Mouse (Mus musculus) liver (tissue): ENCODE data around the gene Brsk2.

Experiments
- DNase-seq: peaks from one replicate; pipeline ENCODE4 v3.0.0-alpha.2; 2020; ENCODE audit warnings: mixed read lengths

Brsk2 gene

DNA sequence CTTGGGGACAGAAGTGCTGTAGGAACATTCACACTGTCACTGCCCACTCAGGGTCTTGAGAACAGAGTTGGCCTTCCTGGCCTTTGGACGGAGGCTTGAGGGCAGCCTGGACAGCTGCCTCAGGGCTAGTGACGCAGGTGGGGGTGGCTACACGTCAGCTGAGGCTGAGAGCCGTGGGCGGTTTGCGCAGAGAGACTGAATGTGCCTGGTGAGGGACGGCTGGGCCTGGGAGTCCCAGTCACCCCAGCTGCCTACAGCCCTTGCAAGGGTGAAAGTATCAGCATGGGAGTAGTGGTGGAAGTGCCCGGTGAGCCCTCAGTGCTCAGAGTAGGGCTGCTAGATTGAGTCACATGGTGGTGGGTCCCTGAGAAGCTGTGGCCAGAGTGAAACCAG is 6.6 kb downstream of the Brsk2 start:
- no peak for DNase-seq

- DNase-seq = no peak
These were observed 8.0 kb downstream of the Brsk2 start for GRCm38 (mm10) chr7:141957524-141958051.

- no peak for DNase-seq
These were observed 8.7 kb downstream of the Brsk2 start for GRCm38 (mm10) chr7:141958211-141958610.

DNA sequence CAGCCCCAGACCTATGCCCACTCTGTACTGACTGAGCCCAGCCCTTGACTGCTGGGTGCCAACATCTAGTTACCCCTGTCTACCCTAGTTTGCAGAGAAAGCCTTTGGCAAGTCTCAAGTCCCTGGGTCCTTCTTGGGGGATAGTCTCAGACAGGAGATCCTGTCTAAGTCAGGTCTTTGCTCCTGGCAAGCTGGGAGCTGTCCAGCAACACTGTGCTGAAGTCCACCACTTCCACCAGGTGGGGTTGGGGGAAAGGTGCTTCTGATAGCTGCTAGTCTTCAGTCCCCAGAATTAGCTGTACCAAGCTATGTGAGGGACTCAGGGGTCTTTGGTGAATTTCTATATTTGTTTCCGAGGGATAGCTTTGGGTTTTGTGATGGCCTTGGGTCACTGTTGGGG is 9.6 kb downstream of the Brsk2 start:
- DNase-seq = no peak

GRCm38 (mm10) chr7:141960926-141961325 is 11.4 kb downstream of the Brsk2 start:
- no peak for DNase-seq

DNA sequence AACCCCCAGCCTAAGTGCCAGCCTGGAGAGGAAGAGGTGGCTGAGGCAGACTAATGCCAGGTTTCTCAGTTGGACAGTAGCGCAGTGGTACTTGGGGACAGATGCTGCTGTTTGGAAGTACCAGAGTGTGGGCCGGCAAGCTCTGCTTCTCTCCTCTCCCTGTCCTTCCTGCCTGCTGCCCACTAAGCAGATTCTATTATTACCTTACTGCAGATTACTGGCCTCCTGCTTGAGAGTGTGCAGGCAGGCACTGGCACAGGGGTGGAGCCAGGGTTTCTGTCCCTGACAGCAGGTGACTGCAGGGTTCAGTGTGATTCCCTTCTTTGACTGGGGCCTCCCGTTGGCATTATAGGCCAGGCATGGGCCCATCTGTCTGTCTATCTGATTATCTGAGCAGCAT is 11.9 kb downstream of the Brsk2 start:
- no peak for DNase-seq

GRCm38 (mm10) chr7:141962521-141962920 is 13.0 kb downstream of the Brsk2 start:
- no peak for DNase-seq

DNA sequence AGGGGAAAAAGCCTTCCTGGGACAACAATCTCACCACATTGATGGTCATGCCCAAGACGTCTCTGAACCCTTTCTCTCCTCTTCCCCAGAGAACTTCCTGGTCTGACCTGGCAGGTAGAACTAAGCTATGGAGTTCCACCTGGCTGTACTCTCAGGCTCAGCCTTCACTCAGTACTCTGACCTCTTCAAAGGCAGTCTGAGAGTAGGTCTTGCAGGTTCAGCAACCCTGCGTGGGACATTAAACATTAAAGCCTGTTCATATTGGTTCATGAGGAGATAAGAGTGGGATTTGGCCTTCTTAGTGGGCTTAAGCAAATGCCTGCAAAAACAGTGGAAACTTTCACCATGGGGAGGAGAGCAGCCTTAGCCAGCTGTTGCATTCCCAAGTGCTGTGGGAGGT is 16.7 kb downstream of the Brsk2 start:
- DNase-seq = no peak

DNA sequence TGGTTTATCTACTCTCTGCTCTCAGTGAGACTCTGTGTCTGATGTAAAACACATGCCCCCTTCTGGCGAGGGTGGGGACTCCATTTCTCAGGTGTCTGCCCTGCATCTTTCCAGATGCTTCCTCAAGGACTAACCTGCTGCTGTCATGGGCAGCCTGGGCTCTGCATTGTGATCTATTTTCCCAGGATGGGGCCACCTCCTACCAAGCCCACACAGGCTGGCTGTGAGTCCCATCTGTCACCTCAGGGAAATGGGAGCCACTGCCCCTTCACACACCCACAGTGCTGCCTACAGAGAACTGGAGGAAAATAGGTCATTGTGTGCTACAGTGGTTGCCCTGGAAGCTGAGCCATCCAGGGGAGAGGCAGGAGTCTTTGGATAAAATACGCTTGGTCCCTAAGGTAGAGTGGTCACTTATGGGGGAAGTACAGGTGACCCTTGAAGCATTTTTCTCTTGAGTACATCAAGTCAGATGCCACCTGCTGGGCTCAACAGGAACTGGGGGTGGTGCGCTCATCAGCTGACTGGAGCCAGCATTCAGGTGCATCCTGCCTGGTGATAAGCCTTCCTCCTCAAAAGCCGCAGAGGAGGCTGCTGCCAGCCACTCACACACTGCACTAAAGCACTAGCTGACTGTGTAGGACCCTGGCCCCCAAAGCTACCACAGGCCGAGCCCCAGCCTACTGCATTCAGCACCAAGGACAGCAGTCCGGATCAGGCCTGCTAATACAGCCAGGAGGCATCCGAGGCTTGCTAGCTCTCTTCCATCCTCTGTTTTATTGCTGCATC is 23.5 kb downstream of the Brsk2 start:
- peak; percentile 36 for DNase-seq

DNA sequence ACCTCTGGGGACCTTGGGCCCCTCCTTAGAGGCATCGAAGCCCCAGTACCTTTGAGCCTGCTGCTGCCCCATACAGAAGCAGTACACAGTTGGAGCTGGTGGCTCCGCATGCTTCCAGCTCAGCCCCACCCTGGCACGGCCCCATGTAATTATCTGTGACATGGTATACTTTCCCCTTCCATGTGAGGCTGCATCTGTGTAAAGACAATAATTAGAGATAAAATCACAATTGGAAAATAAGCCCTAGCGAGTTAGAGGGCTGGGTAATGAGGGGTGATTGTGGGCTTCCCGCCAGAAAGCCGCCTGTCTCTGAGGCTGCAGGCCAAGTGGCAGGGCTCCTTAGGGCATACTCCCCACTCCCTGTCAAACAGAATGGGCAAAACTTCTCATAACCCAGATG is 28.5 kb downstream of the Brsk2 start:
- DNase-seq = no peak

DNA sequence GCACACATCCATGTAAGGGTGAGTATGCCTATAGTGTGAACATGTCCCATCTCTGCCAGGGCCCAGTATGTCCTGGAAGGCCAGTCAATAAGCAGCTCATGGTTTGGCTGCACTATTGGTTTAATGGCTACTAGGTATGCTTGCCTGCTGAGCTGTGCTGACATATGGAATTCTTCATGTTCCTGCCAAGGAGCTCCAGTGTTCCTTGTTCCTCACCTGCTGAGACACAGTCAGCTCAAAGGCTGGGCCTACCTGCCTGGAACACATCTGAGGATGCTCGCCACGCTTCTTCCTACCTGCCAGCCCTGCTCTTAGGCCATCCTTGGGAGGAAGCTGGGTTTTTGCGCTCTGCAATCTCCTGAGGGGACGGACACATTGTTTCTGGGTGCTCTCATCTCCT is 29.7 kb downstream of the Brsk2 start:
- DNase-seq = no peak

DNA sequence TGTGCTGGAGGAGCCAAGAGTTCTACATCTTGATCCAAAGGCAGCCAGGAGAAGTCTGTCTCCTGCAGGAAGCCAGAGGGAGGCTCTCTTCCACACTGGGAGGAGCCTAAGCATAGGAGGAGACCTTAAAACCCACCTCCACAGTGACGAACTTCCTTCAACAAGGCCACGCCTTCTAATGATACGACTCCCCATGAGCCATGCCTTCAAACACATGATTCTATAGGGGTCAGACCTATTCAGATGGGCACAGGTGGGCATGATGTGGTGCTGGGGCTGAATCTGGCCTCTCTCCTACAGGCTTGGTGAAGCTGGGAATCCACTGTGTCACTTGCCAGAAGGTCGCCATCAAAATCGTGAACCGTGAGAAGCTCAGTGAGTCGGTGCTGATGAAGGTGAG is 31.7 kb downstream of the Brsk2 start:
- no peak for DNase-seq

DNA sequence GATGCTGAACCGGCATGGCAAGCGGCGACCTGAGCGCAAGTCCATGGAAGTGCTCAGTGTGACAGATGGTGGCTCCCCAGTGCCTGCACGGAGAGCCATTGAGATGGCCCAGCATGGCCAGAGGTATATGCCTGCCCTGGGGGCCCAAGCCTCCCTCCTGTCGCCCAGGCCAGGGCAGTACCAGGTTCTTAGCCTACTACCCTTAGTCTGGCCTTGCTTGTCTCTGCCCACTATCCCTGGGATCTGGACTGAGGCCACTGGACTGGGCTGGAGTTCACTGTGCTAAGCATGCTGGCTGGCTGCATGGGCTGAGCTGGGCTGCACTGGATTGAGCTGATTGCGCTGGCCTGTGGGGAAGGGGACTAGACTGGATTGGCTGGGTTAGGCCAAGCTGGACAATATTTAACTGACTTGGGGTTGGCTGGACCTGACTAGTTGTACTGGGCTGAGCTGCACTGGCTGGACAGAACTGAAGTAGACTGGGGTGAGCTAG is 38.8 kb downstream of the Brsk2 start:
- DNase-seq = peak; percentile 24

DNA sequence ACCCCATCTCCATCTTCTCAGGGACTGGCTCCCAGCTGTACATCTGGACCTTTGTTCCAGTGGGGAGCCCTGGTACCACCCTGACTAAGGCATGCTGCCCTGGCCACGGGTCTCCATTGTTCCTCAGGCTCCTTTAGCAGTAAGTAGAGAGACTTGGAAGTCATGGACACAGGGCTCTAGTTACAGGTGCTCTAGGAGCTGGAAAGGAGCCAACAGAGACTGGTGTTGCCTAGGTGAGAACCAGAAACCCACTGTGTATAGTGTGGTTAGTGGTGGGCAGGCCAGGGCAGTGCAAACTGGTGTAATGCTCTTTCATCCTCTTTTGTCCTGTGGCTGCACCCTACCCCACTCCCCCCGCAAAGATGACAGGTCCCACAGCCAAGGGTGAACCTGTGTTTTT is 41.6 kb downstream of the Brsk2 start:
- no peak for DNase-seq

DNA sequence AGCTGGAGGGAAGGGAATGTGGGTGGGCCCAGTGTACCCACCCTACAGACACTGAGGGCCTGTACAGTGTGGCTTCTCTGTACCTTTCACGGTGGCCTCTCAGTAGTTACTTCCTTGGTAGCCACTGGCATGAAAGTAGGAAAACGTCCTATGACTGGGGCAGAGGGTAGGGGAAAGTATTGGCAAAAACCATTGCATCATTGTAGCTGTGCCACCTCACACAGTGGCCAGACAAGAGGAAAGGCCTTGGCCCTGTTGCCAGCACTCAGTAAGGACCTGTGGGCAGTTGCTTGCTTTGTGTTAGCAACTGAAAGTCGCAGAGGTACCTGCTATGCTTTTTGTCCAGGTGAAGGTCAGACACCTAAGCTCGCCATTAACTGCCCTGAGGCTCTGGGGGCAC is 44.6 kb downstream of the Brsk2 start:
- DNase-seq = no peak

- no peak for DNase-seq
These were observed 51.1 kb downstream of the Brsk2 start for GRCm38 (mm10) chr7:142000661-142001060.

- no peak for DNase-seq
These were observed 52.2 kb downstream of the Brsk2 start for GRCm38 (mm10) chr7:142001597-142002340.

DNA sequence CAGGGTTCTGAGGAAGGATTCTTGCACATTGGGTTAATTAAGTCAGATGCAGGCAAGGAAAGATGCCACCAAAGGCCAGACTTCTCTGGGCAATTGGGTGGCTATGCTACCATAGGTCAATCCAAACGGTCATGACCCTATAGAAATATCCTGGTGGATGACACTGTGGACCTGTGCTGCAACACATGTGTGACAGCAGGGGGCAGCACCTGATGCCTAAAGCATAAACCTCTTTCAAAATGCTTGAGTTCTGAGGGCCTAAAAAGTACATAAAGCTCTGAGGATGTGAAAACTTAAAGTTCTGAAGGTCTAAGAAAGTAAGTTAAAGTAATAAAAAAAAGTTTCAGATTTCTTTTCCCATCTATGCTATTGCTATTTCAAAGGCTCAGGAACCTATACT is 67.0 kb downstream of the Brsk2 start:
- DNase-seq = peak; percentile 55

GRCm38 (mm10) chr7:142019699-142020098 is 70.1 kb downstream of the Brsk2 start:
- peak; percentile 42 for DNase-seq

- DNase-seq = no peak
These were observed 71.3 kb downstream of the Brsk2 start for GRCm38 (mm10) chr7:142020827-142021226.

DNA sequence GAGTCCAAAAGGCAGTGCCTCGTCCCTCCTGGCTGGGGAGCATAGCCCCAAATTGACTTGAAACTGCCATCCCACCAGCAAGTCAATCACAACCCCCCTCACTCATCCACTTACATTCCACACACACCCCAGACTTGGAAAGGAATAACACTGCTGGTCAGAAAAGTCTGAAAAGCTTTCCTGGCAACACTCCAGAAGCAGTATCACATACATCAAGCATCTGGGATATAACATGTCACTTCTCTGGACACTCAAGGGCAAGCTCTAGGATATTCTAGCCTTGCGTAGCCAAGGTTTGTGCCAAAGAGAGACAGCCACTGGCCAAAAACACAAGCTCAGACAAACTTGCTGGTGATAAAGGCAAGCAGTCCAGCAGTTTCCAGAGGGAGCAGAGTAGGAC is 75.6 kb downstream of the Brsk2 start:
- no peak for DNase-seq

DNA sequence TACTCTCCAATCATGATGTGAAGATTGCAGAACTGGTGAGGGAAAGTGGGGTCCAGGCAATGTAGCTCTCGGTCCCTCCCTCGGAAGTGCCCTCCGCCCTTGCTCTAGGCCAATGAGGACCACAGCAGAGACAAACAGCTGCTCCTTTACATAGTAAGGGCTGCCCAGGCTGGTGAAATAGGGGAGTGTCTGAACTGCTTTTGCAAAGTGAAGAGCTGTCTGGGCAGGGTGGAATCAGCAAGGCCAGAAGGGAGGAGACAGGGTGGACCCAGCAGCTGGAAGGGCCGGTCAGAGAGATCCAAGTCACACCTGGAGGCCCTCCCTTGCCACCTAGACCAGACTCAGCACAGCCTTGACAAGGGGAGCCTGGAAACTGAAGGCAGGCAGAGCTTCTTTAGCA is 76.4 kb downstream of the Brsk2 start:
- DNase-seq = peak; percentile 71

DNA sequence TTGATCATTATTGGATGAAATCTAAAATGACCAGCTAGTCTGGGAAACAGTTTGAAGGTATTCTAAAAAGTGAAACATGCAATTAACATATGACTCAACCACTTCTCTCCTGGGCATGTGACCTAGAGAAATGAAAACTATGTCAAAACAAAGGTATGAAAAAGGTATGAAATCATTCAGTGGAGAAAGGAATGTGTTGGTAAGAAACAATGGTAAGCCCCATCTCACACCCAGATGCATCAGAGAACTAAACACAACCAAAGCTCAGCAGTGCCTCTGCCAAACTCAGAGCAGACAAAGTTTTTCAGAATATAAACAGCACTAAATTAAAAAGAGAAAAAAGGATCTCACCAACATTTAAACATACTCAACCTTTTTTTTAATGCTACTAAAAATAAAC is 80.5 kb downstream of the Brsk2 start:
- no peak for DNase-seq

DNA sequence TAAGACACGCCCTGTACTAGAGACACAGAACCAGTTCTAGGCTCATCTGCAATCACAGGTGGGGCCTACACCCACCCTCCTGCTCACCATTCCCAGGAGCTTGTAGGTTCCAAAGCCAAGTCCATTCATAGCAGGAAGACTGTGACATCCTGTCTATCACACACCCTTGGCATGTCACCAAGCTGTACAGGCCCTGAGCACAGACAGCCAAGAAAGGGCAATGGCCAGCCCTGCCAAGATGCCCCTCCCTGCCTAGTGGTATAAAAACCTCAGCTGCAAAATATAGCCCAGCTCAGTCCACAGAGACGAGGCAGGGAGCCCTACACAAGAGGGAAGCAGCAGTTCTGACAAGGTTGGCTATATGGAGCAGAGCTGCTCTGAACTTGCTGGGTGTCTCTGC is 84.6 kb downstream of the Brsk2 start:
- no peak for DNase-seq
